ENCODE assay signal across 11 mouse cellular contexts in genomic region chr15:77817417-77817816, GRCm38 (mm10). TPM values are rescaled to one million over a fixed set of nuclear protein-coding genes. Genes with fewer than 3 reads are reported as not detected.
DNase-seq lines count a peak whose midpoint lies in the region; ATAC-seq and TF ChIP-seq lines count a peak whose summit lies in the region.
"Had no signal": no experiment of that assay in that cellular context is flagged by ENCODE, and none has a peak within 500 bp of the region (broad histone marks: within the 10 kb centered on the region; RNA-seq: fewer than 3 reads in every experiment).

No protein-coding gene starts in this region.

- peak overlapping the region; percentile 89 for H3K27ac ChIP-seq in heart, embryonic 16.5 days (ENCODE audit: low read length)
- peak overlapping the region; percentile 28 for H3K27ac ChIP-seq in spleen, adult 2 months (ENCODE audit: insufficient read depth, low read length)
- H3K27ac ChIP-seq in intestine, embryonic 15.5 days, result peak overlapping the region; percentile 10
- H3K27ac ChIP-seq in stomach, postnatal 0 days (replicated peaks), result peak overlapping the region; percentile 94
- H3K27ac ChIP-seq: midbrain, embryonic 13.5 days had no signal

- WGBS in heart, embryonic 16.5 days, result 41% methylated on average over 7 of the region's 7 CpGs
- WGBS in spleen, adult 2 months, result 38% methylated on average over 7 of the region's 7 CpGs
- WGBS in intestine, embryonic 15.5 days, result 53% methylated on average over 7 of the region's 7 CpGs
- WGBS in stomach, postnatal 0 days, result 34% methylated on average over 7 of the region's 7 CpGs

- no peak for TF ChIP-seq POLR2A in spleen, adult 2 months (IDR thresholded peaks at IDR 0.05; ENCODE audit: low read depth, low read length)

- H3K9me3 ChIP-seq in heart, embryonic 16.5 days (replicated peaks; ENCODE audit: control insufficient read depth, low read length), result no peaks in the 10 kb centered on the region
- H3K9me3 ChIP-seq in intestine, embryonic 15.5 days, result no peaks in the 10 kb centered on the region
- no peaks in the 10 kb centered on the region for H3K9me3 ChIP-seq in stomach, postnatal 0 days (ENCODE audit: control insufficient read depth, low read length)
- H3K9me3 ChIP-seq: midbrain, embryonic 13.5 days had no signal

- no peak for TF ChIP-seq CTCF in spleen, adult 2 months (IDR thresholded peaks at IDR 0.05; ENCODE audit: extremely low read depth, insufficient read depth, insufficient read length, insufficient replicate concordance)
- no peak for TF ChIP-seq CTCF in stomach, postnatal 0 days (IDR thresholded peaks at IDR 0.05; ENCODE audit: low read depth)

- peaks cover 6% of the 10 kb centered on the region for H3K36me3 ChIP-seq in heart, embryonic 16.5 days (ENCODE audit: control insufficient read depth, insufficient read depth)
- H3K36me3 ChIP-seq in spleen, adult 2 months (ENCODE audit: control insufficient read depth, insufficient read depth, low read length), result peaks cover 9% of the 10 kb centered on the region
- peaks cover 6% of the 10 kb centered on the region; the same call in 1 of the 2 replicates for H3K36me3 ChIP-seq in intestine, embryonic 15.5 days
- H3K36me3 ChIP-seq in stomach, postnatal 0 days (ENCODE audit: control insufficient read depth, insufficient read depth, low read length), result peaks cover 8% of the 10 kb centered on the region
- H3K36me3 ChIP-seq: midbrain, embryonic 13.5 days had no signal

- peaks cover 96% of the 10 kb centered on the region for H3K4me1 ChIP-seq in heart, embryonic 16.5 days (ENCODE audit: control insufficient read depth, insufficient read depth, low read length)
- H3K4me1 ChIP-seq in spleen, adult 2 months (ENCODE audit: control insufficient read depth, insufficient read depth, insufficient read length), result peaks cover 59% of the 10 kb centered on the region
- H3K4me1 ChIP-seq in intestine, embryonic 15.5 days (replicated peaks), result peaks cover 88% of the 10 kb centered on the region
- peaks cover 36% of the 10 kb centered on the region for H3K4me1 ChIP-seq in stomach, postnatal 0 days (replicated peaks; ENCODE audit: control insufficient read depth, insufficient read depth)

- TF ChIP-seq EP300 in stomach, postnatal 0 days (optimal IDR thresholded peaks at IDR 0.05), result no peak

- no peak overlapping the region for H3K4me2 ChIP-seq in heart, embryonic 16.5 days (ENCODE audit: low read depth, low read length)
- no peak overlapping the region for H3K4me2 ChIP-seq in intestine, embryonic 15.5 days (replicated peaks)
- no peak overlapping the region for H3K4me2 ChIP-seq in stomach, postnatal 0 days (replicated peaks; ENCODE audit: low read depth)
- H3K4me2 ChIP-seq: midbrain, embryonic 13.5 days had no signal

- no peak for ATAC-seq in heart, embryonic 16.5 days (replicated peaks; ENCODE audit: extremely low read depth, insufficient read depth, low FRiP score)
- no peak for ATAC-seq in intestine, embryonic 15.5 days
- ATAC-seq in stomach, postnatal 0 days (ENCODE audit: low FRiP score, low TSS enrichment), result no peak
- ATAC-seq: midbrain, embryonic 13.5 days had no signal

- no peak overlapping the region for H3K4me3 ChIP-seq in heart, embryonic 16.5 days (ENCODE audit: low read length)
- no peak overlapping the region for H3K4me3 ChIP-seq in spleen, adult 2 months (ENCODE audit: extremely low read depth, insufficient read depth, insufficient read length)
- no peak overlapping the region for H3K4me3 ChIP-seq in intestine, embryonic 15.5 days (replicated peaks)
- H3K4me3 ChIP-seq in stomach, postnatal 0 days (ENCODE audit: low read depth, low read length), result no peak overlapping the region
- H3K4me3 ChIP-seq: midbrain, embryonic 13.5 days had no signal

- peak overlapping the region; percentile 60 for H3K9ac ChIP-seq in heart, embryonic 16.5 days (ENCODE audit: low read length)
- no peak overlapping the region; the same call in 1 of the 2 replicates for H3K9ac ChIP-seq in intestine, embryonic 15.5 days
- peak overlapping the region; percentile 48 for H3K9ac ChIP-seq in stomach, postnatal 0 days (ENCODE audit: low read length)
- H3K9ac ChIP-seq: midbrain, embryonic 13.5 days had no signal

- no peak for DNase-seq in heart, adult 9 months (ENCODE audit: low spot score in 2 of 2)
- no peak for DNase-seq in spleen, adult 2 months (ENCODE audit: low read depth in 1 of 2, low spot score in 2 of 2)
- DNase-seq in spleen, adult 12 weeks (ENCODE audit: low spot score), result no peak
- DNase-seq in stomach, postnatal 0 days (ENCODE audit: low spot score), result no peak
- no peak for DNase-seq in right cerebral cortex, adult 18-20 months
- no peak for DNase-seq in gastrocnemius, postnatal 10 days
- DNase-seq: cerebellum, adult 11 months; kidney, adult 18-20 months had no signal

- H3K27me3 ChIP-seq in heart, embryonic 16.5 days (ENCODE audit: control insufficient read depth, insufficient read depth, low read length), result no peaks in the 10 kb centered on the region
- no peaks in the 10 kb centered on the region for H3K27me3 ChIP-seq in spleen, adult 2 months (ENCODE audit: control insufficient read depth, insufficient read depth, low read length)
- H3K27me3 ChIP-seq in intestine, embryonic 15.5 days (replicated peaks), result no peaks in the 10 kb centered on the region
- H3K27me3 ChIP-seq in stomach, postnatal 0 days (ENCODE audit: control insufficient read depth, insufficient read depth, low read length), result no peaks in the 10 kb centered on the region
- H3K27me3 ChIP-seq: midbrain, embryonic 13.5 days had no signal

RNA-seq across cellular contexts. Expression of gene Myh9, which starts 24.6 kb away (rescaled TPM):
- polyA plus RNA-seq in heart, embryonic 16.5 days (2015; fragmentation: Nextera tagmentation; extraction: Ambion mirVana), result 22.8 and 29.7 TPM in 2 replicates
- polyA plus RNA-seq in spleen, adult 2 months (2012; rRNA removed), result 138 and 142 TPM in 2 replicates
- polyA plus RNA-seq in intestine, embryonic 15.5 days (2015; fragmentation: Nextera tagmentation; extraction: Ambion mirVana), result 51.6 and 52.9 TPM in 2 replicates
- polyA plus RNA-seq in stomach, postnatal 0 days (2015; fragmentation: Nextera tagmentation; extraction: Ambion mirVana), result 27.9 and 32.9 TPM in 2 replicates
- 100 to 1,000 TPM; 117 to 155 TPM for total RNA-seq in gastrocnemius, postnatal 10 days (2021)

Comparison
In these comparisons a context has a peak if more than half of its experiments do, and no peak if none do; other contexts are left out.
1. H3K27ac ChIP-seq: peak in every context shown above with its lines; median percentile 94 in stomach, postnatal 0 days; 89 in heart, embryonic 16.5 days; 28 in spleen, adult 2 months; 10 in intestine, embryonic 15.5 days.